Mouse (Mus musculus) liver (tissue): ENCODE measurements around the gene Fars2.

Experiments
- DNase-seq: peaks from one replicate; pipeline ENCODE4 v3.0.0-alpha.2; 2020; ENCODE audit warnings: mixed read lengths

Fars2 gene

DNA sequence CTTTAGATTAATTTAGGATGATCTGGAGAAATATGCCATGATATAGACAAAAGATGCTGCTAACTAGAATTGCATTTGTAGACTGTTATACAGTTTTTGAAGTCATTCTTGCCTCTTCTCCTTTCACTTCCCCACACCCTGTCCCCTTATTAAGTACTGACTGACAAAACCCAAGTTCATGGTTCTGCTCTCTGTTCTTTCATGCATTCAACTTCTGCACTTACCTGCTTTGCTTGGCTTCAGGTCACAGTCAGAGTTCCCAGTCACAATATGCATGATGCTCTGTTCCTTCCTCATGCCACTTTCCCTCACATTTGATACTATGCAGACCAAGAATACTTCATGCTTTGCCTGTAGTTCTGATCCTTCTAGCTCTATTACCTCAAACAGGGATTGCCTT, 105.5 kb downstream of the Fars2 start:
- DNase-seq: no peak

- DNase-seq: no peak
Observed at GRCm38 (mm10) chr13:36224431-36224830, 107.2 kb downstream of the Fars2 start.

DNA sequence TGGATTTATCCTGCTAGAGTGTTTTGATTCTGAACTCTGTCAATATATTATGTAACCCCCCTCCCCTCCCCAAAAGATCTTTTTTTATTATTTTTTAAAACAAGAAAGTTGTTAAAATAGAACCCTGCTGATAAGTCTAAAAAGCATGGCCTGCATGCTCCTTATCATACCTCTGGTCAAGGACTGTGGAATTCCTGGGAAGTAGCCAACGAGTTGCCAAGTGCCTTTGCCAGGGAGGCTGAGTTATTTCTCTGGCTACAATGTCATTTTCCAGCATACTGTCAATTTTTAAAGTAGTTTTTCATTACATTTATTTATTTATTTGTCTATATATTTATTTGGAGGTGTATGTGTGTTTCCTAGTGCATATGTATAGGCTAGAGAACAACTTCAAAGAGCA, 125.0 kb downstream of the Fars2 start:
- no peak for DNase-seq

DNA sequence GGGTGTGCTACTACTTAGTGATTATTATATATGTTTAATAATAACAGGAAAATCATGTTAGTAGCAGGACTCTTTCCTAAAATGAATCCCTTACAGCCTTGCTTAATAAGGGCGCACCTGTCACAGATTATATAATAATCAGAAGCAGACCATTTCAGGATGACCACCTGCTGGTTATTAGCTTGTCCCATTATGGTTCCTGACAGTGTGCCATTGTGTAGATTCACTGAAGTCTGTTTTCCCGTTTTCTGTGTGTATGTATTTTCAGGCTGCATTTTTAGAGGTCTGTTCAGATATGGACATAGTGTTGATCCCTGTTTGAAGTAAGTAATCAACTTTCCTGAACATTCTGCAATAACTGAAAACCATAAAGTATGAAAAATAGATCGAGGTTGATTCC, 136.7 kb downstream of the Fars2 start:
- DNase-seq: no peak

DNA sequence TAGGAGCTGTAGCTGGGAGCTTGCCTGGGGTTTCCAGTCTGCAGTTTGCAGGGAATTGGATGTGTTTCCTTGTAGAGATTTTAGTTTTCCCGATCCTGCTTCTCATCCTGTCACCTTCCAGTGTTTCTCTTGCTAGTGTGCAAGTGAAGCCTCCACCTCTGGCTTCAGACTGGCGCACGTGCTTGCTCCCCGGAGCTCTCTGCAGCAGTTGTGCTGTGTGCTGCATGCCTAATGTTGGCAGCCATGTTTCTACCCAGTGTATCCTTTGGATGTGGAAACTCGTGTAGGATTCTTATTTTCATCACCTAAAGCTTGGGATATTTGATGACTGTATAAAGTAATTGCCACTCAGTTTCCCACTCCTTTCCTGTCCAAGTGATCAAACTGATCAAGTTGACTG, 140.0 kb downstream of the Fars2 start:
- no peak for DNase-seq

DNA sequence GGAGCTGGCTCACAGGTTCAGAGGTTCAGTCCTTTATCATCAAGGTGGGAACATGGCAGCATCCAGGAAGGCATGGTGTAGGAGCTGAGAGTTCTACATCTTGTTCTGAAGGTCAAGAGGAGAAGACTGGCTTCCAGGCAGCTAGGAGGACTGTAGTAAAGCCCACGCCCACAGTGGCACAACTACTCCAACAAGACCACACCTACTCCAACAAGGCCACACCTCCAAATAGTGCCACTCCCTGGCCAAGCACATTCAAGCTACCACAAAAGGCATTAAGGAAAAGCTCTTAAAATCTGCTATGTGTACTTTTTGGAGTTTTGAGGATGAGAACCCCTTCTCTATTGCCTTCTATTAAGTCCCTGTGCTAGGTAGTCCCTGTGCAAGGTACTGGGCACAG, 142.5 kb downstream of the Fars2 start:
- peak; percentile 39 for DNase-seq

GRCm38 (mm10) chr13:36261299-36261698, 144.1 kb downstream of the Fars2 start:
- DNase-seq: no peak

DNA sequence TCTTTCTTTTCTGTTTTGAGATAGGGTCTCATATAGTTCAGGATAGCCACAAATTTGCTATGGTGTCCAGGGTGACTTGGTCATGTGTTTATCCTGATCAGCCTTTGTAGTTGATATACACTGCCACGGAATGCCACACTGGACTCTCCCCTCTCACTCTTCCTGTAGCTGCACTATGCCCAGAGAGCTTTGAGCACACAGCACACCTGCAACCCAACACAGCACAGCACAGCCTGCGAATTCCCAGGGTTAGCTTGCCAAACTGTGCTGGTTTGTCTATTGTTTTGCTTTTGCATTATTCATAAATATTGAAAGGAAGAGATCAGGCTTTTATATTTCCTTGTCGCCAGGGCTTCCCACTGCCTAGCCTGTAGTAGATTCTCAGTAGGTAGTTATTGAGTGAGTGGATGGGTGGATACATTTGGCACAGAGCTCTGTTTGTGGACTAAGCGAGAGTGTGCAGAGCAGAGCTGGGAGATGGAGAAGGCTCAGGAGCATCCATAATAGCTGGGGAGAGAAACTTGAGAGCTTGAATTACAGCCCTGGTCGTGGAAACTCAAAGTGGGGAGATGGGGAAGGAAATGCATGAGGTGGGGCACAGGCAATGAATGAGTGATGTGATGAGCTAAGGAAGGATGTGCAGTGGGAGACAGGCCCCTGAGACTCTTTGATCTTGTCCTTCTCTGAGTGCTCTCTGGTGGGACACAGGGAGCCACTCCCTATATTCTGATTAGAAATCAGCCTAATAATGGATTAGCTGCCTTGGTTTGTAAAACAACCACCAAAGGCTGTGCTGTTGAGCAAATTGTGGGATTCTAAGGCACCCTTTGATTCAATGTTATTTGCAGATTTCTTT, 146.3 kb downstream of the Fars2 start:
- DNase-seq: no peak

DNA sequence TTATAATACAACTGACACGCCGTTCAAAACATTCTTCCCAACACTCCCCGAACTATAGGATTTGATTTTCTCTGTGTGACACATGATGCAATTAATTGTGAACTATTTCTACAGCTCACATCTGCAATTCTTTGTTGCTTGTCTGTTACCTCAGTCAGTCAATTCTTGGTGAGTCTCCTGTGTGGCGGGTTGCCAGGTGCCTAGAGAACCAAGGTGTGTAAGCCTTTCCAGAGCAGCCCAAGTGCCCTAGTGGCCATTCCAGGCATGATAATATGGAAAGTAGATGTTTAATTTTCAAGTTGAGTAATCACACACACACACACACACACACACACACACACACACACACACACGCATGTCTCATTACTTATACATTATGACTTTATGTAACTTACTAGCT, 147.2 kb downstream of the Fars2 start:
- DNase-seq: no peak

DNA sequence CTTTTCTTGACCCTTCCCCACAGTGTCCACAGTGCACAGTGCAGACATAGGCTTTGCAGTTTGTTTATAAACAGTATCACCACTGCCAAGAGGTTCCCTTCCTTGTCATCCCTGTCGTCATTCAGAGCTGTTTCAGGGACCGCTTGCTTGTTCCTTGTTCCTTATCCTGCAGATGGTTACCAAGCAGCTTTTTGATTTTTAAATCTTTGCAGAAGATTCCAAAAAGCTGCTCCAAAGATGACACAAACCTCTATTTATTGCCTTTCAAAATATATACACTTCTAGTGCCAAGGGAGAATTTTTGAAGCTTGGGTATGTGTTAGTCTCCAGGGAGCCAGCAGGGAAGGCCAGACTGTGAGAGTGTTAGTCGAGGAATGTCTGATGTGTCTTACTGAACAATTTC, 148.1 kb downstream of the Fars2 start:
- DNase-seq: no peak

DNA sequence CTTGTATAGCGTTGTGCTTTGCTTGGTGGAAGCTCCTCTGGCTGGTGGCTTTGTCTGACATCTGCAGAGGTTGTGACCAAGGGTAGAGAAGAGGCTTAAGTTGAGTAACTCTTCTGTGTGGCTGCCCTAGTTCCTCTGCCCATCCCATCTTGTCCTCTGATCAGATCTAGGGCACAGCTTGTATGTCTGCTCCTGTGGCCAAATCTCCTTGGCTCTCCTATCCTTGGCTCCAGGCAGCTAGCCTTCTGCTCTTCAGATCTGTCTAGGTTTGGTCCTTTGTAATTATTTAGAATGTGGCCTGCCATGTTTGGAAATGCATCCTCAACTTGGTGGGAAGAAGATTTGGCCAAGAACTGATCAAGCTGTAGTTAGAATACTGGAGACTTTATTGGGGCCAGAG, 150.2 kb downstream of the Fars2 start:
- no peak for DNase-seq

GRCm38 (mm10) chr13:36270867-36271266, 153.7 kb downstream of the Fars2 start:
- DNase-seq: no peak

DNA sequence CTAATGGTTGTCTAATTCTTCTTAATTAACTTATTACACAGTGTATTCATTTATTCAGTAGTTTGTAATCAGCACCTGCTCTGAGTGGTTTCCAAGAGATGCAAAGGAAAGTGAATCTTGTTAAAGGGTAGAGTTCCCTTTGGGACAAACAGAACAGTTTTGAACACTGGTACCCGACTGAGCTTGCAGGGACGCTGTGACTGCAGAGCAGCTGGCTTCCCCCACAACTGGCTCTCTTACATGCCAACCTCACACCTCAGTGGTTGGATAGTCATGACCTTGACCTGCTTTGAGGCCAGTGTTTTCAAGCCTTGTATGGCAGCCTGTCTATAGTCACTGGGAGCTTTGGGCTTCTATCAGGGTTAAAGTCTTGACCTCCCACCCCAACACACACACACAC, 156.3 kb downstream of the Fars2 start:
- DNase-seq: no peak

GRCm38 (mm10) chr13:36276194-36276593, 159.0 kb downstream of the Fars2 start:
- no peak for DNase-seq

- DNase-seq: peak; percentile 78
Observed at GRCm38 (mm10) chr13:36282018-36282417, 164.8 kb downstream of the Fars2 start.

DNA sequence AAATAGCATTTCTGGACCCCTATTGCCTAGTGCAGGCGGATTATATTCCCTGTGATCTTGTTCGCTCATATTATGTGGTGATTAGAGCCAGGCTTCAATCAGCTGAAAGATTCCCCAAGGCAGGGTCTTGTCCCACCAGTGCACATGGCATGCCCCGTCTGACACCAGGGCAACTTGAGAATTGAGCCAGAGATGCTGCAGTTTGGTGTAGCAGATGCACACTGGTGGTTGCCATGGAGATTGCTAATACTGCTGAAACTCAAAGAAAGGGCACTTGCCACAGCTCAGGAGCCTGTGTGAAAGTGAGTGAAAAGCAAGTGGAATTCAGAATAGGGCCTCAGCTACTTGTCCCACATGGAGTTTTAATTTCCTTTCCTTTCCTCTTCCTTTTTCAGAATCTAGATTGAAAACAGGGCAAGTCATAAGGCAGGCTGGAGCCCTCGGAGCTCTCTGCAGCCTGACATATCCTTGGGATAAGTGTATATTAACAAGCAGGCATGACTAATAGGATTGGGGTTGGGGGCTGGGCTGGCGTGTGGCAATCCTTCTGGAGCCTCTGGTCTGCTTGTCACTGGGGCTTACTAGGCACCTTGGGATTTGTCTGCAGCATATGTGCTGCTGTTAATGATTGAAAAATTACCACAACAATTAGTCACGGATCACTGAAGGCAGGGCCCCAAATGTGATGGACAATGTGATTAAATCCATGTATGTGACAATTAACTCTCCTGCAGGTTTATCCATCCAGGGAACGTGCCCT, 165.8 kb downstream of the Fars2 start:
- DNase-seq: no peak

DNA sequence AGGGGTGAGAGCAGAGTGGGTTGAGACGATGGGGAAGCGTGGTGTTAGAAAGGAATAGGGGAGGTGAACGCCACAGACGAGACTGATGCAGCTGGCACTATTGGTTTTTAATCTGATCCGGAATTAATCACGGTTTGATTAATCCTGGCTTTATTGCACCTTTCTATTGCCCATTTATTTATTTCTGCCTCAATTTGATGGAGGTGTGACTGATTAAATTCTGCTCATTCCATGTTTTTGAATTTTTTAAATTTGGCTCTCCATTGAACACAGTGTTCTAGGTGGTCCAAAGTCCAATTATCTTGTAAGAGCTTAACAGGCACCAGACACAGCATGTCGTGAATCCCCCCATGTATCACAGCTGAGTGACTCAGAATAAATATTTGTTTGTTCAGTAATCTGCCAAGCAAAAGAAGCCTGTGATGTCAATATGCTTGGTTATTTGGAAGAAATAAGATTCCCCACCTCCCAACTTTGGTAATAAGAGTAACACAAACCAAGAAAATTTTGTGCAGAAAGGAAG, 166.4 kb downstream of the Fars2 start:
- no peak for DNase-seq

- DNase-seq: no peak
Observed at GRCm38 (mm10) chr13:36284097-36284496, 166.9 kb downstream of the Fars2 start.

GRCm38 (mm10) chr13:36285235-36285634, 168.0 kb downstream of the Fars2 start:
- no peak for DNase-seq

DNA sequence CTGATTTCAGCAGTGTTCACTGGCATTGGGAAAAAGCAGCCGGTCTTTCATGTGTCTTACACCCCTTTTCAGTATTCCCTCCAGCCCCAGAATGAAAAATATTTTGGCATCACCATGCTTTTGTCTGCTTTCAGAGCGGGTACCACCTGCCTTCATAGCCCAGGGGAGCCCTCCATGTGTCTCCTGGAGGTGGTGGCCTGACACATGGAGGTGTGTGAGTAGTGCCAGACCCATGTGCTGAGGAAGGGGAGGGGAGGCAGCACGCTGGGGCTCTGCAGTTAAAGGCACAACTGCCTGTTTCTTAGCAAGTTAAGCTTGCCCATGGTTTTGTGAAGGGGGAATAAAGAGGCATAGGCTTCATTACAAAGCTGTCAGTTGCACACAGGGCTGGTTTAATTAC, 176.3 kb downstream of the Fars2 start:
- no peak for DNase-seq

- no peak for DNase-seq
Observed at GRCm38 (mm10) chr13:36294503-36294902, 177.3 kb downstream of the Fars2 start.

GRCm38 (mm10) chr13:36295848-36296247, 178.6 kb downstream of the Fars2 start:
- DNase-seq: peak; percentile 36

DNA sequence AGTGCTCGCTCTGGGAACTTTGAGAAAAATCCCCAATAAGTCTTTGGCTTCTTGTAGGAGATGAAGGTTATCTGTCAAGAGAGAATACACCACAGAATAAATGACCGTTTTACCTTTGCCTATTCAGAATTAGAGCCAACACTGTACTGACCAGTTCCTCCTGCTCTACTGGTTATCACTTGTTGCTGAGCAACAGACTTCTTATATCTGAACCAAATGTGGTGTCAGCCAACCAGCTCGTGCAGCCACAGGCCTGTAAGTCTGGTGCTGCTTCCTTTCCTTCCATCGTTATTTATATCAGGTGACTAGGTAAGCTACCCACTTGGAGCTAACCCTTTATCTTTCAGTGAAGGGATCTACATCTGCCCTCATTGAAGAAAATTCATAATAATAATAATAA, 179.4 kb downstream of the Fars2 start:
- DNase-seq: no peak
